Mouse (Mus musculus) left cerebral cortex, postnatal 14 days (tissue): ENCODE results near the gene Dlst. TPM values are rescaled to one million over a fixed set of nuclear protein-coding genes. Genes with fewer than 3 reads are reported as not detected.

ENCODE experiments used
- DNase-seq, 2 experiments: peaks; one replicate each; pipeline ENCODE4 v3.0.0; 2021 to 2022; ENCODE audit warnings: low spot score in 2 of 2, mixed read lengths in 1 of 2
- intact Hi-C: fragments of 180-260 bp; cut with DNase I; formaldehyde crosslinking; loops from one replicate; pipeline ENCODE4 v1.15.1; 2025
- total RNA-seq, 2 experiments: library from RNA; stranded (reverse); gene quantifications; 2 replicates each; pipeline ENCODE4 v1.2.3; 2021

Gene Dlst
- total RNA-seq, 2 experiments from 2014 or later = 173 TPM

DNA sequence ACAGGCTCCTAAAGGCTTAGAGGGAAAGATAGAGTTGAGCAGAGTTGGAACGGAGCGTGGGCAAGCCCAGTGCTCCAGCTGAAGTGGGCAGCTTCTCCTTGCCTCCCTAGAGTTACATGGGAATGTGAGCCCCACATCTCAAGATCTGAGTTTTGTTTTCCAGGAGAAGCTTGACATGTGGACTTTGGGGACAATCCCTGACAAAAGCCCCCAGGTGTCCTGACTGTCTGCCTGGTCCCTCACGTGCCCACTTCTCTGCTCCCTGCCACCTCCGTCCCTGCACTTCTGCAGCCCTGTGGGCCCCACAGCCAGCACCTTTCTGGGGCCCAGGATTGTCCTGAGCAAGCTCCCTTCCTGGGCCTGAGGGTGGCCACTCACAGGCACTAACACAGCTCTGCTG, 34.2 kb downstream of the Dlst start:
- DNase-seq = no peak
- intact Hi-C loops = no loop called here

DNA sequence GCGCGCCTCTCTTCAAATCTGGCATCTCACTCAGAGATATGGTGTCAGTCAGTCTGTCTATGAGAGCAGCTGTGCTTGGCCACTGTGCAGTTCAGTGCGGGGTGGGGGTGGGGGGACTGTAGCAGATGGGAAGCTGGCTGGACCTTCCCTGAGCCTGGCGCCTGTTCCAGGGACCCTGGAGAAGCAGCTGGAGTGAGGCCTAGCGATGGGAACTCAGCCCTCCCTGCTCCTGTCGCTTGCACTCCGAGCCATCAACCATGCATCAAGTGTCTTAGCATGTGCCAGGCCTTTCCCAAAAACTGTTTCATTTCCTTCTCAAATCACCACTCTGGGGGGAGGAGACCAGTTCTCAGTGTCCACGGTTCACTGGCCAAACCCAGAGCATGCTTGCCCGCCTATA, 35.0 kb downstream of the Dlst start:
- intact Hi-C loops = no loop called here

DNA sequence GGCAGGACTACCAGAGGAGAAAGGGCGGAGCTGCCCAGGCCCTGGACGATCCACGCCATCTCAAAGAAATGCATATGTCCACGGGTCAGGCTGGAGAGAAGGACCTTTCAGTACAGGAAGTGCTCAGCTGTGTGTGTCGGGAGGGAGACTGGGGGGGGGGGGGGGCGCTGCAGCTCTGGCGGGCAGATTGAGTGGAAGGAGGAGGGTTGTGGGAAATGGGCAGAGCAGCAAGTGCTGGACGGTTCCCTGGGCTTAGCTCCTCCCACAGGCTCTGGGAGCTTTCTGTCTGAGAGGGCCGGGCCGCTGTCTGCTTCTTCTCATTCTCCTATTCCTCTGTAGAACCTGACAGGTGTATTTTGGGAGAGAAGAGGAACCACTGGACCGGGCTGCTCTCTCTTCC, 35.7 kb downstream of the Dlst start:
- intact Hi-C loops = no loop called here
- no peak for DNase-seq

More for the DNA sequence above, 35.0 kb downstream of the Dlst start:
- DNase-seq = no peak

DNA sequence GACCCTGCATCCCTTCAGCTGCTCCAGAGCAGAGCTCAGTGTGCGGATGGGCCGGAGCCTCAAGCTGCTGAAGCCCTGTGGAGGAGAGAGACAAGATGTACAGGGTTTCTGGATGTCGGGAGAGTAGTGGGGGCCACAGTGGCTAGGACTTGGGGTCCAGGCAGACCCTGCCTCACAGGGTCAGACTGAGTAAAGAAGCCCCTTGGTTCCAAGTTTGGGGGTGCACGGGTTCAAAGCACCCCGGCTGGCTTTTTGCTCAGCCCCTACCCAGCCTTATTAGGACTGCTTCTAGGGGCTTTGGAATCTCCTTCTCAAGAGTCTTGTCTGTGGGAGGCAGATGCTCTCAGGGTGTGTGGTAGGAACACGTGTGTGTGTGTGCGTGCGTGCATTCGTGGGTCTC, 36.2 kb downstream of the Dlst start:
- intact Hi-C loops = no loop called here
- no peak for DNase-seq

DNA sequence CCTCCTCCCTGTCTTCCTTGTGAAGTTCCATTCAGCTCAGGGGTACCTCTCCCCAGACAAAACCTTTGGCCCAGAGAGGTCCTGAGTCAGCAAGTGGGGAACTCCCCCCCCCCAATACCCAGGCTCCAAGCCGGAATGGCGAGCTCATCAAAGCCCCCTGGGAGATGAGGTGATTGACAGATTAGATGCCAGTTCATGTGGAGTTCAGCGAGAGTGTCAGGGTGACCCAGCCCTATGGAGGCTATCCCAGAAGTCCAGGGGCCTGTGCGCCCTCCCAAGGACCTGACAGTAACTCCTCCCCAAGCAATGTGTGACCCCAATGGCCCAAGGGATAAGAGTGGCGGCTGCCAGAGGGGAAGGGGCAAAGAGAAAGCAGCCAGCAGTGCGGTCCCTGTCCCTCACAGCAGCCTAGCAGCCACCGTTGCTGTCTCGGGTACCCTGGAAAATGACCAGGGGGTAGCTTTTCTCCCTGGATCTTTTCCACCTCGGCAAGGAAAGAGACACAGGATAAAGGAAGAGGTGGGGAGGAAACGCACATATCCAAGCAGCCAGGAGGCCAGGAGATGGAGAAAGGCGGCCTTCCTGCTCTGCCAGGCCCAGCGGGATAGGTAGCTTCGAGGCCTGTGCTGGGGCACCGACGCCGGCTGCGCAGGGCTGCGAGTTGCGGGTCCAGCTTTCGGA, 39.8 kb downstream of the Dlst start:
- intact Hi-C loops = no loop called here
- DNase-seq = no peak

DNA sequence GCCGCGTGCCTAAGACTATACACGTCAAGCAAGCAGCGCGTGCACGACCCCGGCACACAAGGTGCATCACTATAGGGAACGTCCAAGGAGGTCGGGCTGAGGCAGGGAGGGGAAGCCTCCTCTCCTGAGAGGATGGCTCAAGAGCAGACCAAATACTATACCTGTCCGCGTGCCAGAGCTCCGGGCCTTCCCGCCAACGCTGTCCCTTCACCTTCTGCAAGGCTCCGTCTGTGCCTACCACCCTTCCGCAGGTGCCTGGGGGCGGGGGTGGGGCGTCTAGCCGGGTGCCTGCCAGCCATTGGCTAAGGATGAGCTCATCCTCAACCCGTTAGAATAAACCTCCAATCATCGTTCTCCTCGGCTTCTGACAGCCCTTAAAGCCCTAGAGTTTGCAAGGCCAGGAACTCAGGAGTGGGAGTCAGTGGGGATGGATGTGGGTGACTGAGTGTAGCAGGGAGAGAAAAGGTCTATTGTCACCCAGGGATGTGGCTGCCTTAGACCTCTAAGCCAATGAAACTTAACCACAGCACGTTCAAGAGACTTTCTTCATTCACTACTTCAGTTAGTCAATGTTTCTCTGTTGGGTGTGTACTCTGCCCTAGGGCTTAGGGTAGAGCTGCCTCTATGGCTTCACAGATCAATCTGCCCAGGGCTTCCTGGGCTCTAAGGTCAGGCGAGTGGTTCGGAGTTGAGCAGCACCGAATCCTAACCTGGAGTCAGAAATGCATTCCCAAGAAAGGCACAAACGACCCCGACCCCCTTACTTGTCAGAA, 40.6 kb downstream of the Dlst start, which contains the start of gene Rps6kl1:
TSS of gene Rps6kl1 (minus strand) at position 263 of the 773 bp plus-strand sequence.
- intact Hi-C loops = no loop called here
- DNase-seq = peak; percentile 80 to 82

DNA sequence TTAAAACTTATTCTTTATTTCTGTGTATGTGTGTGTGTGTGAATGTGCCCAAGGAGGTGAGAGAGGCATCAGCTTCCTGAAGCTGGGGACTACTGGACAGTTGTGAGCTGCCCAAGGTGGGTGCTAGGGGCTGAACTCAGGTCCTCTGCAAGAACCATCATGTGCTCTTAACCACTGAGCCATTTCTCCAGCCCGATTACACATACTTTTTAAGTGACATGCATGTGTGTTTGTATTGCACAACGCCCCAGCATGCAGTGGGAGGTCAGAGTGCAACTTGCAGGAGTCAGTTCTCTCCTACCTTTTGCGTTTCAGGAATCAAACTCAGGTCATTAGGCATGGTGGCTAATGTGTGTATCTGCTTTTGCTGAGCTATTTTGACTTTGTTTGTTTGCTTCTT, 42.4 kb downstream of the Dlst start:
- intact Hi-C loops = no loop called here
- no peak for DNase-seq

DNA sequence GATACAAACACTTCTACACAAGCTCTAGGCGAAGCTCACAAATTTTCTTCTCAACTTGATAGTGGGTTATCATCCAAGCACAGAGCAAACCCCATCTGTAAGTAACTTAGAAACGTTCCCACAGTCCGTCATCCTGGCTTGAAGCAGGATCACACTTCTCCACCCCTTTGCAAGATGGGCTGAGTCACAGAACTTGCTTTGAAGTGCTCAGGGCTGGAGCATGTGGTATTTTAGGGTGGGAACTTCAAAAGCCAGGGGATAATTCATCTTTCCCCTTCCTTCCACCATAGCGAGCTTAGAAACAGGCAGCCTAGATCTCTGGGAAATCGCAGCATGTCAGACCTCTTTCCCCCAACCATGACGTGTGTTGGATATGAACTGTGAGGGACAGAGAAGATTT, 45.7 kb downstream of the Dlst start:
- intact Hi-C loops = no loop called here
- no peak for DNase-seq

DNA sequence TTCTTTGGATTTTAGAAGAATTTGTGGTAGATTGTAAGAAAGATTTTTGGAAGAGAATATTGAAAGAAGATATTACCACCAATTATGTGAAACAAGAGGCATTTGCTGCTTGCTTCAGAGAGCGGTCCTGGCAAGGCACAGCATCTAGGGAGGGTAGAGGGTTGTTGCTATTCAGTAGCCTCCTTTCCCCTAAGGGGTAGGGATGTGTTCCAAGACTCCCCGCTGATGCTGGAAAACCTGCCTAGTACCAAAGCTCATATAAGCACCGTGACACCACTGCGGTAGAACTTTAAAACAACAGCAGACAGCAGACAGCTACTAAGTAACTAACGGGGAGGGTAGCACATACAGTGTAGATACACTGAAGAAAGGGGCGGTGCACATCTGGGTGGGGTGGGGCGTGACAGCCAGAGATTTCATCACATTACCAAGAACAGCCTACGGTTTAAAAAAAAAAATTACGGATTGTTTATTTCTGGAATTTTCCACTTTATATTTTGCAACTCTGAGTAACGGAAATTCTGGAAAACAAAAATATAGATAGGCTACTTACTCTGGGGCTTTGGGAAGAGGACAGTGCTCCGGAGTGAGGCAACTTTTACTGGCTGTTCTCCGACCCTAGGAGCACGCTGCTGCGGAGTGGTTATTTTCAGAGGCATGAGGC, 47.3 kb downstream of the Dlst start:
- DNase-seq = no peak
- intact Hi-C loops = no loop called here

DNA sequence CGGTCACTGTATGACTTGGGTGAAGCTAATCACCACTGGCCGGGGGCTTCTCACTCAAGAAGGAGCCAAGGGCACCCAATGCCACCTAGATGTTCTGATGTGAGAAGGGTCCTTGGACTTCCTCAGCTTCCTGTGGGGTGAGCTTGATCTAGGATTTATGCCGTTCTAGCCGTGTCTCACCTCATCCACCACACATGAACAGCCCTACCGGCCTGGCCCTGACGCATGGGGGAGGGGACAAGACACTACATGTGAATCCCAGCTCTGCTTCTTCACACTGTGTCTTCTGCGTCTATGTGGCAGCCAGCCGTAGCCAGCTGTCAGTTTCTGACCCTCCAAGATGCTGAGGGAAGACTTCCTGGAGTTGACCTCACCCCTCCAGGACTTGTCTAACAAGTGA, 48.2 kb downstream of the Dlst start:
- intact Hi-C loops = no loop called here
- DNase-seq = no peak

DNA sequence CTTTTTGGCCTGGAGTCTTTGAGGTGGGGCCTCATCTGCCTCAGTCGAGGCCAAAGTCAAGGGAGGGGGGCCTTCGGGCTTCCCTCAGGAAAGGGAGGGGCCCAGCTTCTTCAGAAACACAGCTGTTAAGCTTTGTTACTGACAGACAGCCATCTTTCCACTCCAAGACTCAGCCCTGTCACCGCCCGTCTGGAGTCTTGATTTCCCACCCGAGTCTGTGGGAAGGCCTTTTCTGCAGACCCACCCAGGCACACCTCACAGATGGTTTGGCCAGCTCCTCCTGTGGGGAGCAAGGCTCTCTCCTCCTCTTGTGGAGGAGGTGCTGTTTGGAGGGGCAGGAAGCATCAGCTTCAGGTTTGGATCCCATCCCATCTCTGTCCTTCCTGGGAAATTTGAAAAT, 49.0 kb downstream of the Dlst start:
- intact Hi-C loops = no loop called here
- DNase-seq = no peak

DNA sequence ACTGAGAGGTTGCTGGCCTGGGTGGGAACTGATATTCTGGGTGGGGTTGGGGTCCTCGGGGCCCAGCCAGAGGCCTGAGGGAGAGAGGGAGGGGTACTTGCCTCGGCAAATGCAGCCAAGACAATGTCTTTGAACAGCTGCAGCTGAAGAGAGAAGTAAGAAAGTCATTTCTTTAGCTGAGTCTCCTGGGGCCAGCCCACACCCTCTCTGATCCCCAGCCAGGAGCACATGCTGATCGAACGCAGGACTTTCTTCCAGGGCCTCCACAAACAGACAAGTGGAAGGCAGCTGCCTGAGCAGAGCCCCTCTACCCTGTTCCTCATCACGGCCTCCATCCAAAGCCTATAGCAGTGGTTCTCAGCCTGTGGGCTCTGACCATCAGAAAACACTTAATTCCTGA, 54.4 kb downstream of the Dlst start:
- no peak for DNase-seq
- intact Hi-C loops = loop anchor here (5.0 kb wide), 1 partner anchor 122 kb away; the partner anchor contains the start of genes Acyp1 and Zc2hc1c

DNA sequence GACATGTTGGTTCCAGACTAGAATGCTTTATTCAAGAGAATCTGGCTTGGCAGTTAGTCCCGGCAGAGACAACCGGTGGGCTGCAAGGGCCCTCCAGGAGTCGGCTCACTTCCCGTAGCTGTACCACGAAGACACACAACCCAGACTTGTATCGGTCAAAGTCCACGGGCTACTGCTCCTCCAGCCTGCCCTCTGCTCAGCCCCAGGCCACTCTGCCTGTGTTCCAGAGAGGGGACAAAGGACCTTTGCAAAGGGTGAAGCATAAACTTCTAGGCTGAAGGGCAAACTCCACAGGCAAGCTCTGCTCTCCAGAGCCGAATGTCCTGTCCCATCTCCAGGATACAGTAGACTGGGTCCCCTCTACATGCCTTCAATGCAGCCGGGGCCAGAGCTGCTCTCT, 56.0 kb downstream of the Dlst start:
- no peak for DNase-seq
- intact Hi-C loops = loop anchor here (5.0 kb wide), 1 partner anchor 121 kb away; the partner anchor contains the start of genes Acyp1 and Zc2hc1c

DNA sequence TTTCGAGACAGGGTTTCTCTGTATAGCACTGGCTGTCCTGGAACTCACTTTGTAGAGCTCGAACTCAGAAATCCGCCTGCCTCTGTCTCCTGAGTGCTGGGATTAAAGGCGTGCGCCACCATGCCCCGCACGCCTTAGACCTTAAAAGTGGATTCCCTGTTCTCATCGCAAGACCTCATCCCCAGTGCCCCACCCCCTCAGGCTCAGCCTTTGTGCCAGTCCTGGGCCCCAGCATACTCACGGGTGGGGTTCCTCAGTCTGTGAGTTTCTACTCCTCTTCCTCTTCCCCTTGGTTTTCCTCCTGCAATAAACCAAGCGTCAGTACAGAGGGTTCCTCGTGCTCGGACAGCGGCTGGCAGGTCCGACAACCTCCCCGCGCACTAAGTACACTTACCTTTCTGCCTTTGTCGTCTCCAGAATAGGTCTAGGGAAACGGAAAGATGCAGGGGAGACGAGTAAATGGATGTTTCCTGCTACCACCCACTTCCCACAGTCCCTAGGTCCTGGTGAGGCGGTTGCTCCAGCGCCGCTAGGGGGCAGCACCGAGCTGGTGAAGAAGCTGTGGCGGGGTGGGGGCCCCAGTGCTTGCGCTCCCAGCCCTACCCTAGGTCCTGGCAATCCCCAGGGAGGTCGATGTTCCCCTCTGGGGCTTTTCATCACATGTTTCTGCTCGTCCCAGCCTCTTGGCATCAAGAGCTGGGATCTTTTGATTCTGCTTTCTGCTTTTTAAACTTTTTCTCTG, 58.7 kb downstream of the Dlst start:
- DNase-seq = peak; percentile 80 to 87
- intact Hi-C loops = loop anchor here (2.0 to 5.0 kb wide), 2 partner anchors 118 to 136 kb away; partner anchors contain the start of genes Acyp1 and Zc2hc1c

DNA sequence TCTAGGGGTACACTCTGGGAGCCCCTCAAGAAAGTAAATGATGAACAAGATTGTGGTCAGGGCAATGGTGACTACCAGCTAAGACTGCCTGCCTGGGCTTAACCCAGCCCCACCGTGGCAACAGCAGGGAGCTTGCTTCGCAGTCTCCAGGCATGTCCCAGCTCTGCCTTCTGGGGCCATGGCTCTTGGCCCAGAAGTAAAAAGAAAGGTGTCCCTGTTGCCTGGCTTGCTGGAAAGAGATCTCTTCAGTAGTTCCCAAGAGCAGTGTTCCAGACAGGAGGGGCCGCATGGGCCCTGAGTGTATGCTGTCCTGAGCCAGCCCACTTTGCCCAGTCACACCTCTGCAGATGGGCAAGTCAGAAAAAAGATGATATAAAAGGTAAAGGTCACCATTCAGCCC, 59.2 kb downstream of the Dlst start:
- intact Hi-C loops = loop anchor here (2.0 to 5.0 kb wide), 2 partner anchors 117 to 135 kb away; partner anchors contain the start of genes Acyp1 and Zc2hc1c
- DNase-seq = no peak

DNA sequence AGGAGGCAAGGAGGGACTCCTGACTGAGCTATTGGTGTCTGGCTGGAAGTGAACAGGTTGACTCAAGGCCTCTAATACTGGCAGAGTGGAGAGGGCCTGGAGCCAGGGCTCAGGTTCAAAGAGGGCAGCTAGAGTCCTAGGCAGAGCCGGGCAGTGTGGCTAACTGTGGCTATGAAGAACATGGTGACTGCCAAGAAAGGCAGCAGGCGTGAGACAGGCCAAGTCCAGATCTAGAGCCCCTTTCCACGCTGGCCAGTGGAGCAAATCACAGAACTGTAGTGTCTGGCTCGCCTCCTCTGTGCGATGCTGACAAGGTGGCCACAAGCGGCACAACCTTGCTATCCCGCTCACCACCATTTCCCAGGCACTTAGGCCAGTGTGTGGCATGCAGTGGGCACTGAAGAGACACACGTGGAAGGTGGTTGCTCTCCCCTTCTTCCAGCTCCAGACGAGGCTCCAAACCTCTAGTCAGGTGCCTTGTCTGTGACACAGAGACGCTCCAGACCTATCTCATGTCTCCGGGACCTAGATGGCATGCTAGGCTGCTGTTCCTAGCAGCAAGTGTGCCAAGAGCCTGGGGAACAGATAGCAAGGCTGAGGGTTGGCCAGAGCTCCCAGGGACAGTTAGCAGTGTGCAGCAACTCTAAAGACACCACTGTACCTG, 59.8 kb downstream of the Dlst start:
- intact Hi-C loops = no loop called here
- peak in 1 of 2 experiments; percentile 33 for DNase-seq

DNA sequence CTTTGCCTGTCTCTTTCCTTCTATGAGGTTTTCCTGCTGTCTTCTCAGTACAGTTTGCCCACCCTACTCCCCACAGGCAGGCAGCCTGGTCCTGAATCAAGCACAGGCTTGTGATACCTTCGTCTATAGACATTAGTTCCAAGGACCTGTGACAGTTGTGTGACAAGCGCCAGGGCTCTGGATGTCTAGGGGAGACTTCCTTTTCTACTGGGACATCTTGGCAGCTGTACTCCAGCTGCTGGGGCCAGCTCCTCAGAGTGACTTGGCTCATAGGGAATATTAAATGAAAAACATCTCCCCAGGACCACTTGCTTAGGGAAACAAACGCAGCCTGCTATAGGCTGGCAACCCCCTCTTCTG, 60.3 kb downstream of the Dlst start:
- intact Hi-C loops = no loop called here
- no peak for DNase-seq

DNA sequence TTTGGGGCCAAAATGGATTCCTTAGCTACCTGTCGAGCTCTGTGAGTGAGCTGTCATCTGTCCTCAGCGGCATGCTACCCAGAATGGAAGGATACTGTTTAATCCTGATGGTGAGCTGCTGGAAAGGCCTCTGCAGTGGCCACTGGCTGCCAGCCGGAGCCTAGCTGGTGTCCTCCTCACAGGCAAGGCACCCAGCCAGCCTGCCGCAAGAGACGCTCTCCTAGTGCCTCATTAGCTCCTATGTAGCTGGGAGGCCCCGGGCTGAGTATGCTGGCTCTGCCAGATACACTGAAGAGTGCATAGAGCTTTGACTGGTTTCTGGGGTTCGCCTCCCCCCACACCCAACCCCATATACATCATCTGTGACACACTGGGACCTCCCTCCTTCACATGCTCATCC, 63.4 kb downstream of the Dlst start:
- DNase-seq = no peak
- intact Hi-C loops = no loop called here

DNA sequence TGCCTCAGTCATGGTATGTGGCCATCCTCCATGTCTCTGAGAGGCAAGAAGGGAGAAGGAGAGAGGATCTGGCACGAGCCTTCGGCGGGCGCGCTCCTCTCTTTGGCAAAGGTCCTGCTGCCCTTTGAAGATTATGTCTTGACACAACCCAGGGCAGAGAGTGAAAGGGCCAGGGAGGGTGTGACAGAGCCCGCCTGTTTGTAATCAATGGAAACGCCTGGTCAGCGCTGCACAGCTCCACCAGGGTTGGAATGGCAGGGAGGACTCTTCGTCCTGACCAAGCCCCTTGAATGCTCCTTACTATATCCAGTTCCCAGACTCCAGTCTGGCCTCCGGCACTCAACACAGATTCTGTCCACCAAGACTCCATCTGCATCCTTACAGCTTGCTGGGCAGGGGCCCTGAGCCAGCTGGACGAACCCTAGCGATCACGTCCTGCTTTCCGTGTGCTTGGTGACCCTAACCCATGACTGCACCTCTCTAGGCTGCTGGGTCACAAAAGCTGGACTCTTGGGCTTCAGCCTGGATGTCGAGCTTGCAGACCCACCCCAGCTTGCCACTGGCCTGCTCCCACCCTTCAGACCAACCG, 64.5 kb downstream of the Dlst start:
- no peak for DNase-seq
- intact Hi-C loops = no loop called here
